Mouse (Mus musculus): ENCODE measurements around the gene Nags. TPM values are rescaled to one million over a fixed set of nuclear protein-coding genes. Genes with fewer than 3 reads are reported as not detected.
"Not testable (repeated sequence)": the region's sequence is repeated elsewhere in the genome, so short reads cannot be mapped to it uniquely, and the experiment has no call there.

The Nags gene
- total RNA-seq, 2 experiments from 2014 or later: not detected

GRCm38 (mm10) chr11:102158024-102158423 is 12.7 kb downstream of the Nags start:
- DNase-seq: not testable (repeated sequence)

GRCm38 (mm10) chr11:102159781-102160180 is 14.5 kb downstream of the Nags start:
- DNase-seq: no peak

DNA sequence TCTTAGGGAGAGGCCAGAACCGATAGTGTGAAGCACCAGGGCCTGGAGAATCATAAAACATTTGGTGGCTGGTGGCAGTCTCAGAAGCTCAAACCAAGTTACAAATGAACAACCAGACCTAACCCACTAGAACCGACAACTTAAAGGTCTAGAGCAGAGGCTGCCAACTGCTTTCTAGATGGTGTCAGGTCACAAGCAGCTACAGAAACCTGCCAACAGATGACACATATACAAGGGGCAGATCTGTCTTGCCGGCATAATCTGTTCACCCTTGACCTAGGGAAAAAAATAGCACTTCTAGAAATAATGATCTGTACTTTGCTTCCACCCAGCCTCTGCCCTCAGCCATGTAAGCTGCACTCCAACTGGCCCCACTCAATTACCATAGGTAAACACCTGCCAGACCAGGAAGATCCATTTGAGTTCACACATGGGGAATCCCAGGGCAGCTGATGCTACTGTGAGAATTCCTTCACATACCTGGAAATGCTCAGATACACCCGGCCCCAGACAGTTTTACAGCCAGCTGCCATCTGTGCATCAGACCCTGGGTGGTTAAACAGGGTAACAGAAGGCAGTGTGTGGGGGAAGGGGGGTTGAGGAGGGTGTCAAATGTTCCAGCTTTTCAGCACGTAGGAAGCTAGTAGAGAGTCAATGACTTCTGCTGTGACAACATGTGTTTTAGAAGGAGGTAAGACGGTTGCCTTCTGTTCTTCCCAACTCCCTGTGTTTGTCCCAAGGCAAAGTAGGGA is 20.8 kb downstream of the Nags start:
- DNase-seq: peak; percentile 28

GRCm38 (mm10) chr11:102167539-102167938 is 22.2 kb downstream of the Nags start:
- no peak for DNase-seq

GRCm38 (mm10) chr11:102168689-102169088 is 23.4 kb downstream of the Nags start:
- DNase-seq: no peak

GRCm38 (mm10) chr11:102179836-102180235 is 34.5 kb downstream of the Nags start:
- DNase-seq: no peak

DNA sequence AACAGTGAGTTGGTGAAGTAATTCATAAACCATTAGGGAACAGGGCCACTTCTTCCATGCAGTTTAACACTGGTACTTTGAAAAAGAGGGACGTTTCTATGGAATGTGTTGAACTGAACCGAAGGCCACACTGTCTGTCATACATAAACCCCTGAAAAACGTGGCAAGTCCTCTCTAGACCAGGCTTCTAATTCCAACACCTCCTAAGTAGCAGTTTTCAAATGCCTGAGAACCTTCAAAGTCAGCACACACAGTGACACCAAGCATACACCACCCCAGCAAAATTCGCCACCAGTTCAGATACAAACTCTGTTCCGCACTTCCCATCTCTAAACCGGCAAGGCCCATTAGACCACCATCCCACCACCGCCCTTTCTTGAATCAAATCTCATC is 38.9 kb downstream of the Nags start:
- no peak for DNase-seq

GRCm38 (mm10) chr11:102184646-102185495 is 39.6 kb downstream of the Nags start, which contains the start of gene Lsm12:
Gene Lsm12, minus strand, starts transcription at chr11:102185296.
- peak; percentile 93 for DNase-seq

DNA sequence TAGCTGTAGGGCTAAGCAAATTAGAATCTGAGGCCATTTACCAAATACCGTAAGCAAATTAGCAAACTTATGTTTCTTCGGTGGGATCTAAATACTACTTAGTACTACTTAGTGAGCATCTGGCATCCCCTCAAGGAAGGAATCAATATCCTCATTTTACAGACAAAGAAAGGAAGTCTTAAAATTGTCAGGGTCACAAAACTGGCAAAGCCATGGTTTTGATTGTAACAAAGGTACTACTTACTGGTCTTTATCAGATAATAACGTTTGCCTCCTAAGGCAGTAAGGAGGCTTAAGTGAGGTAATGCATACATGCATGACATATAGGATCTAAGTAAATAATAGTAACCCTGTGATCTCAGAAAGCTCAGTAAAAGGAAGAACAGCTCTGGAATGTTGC is 40.4 kb downstream of the Nags start:
- no peak for DNase-seq

DNA sequence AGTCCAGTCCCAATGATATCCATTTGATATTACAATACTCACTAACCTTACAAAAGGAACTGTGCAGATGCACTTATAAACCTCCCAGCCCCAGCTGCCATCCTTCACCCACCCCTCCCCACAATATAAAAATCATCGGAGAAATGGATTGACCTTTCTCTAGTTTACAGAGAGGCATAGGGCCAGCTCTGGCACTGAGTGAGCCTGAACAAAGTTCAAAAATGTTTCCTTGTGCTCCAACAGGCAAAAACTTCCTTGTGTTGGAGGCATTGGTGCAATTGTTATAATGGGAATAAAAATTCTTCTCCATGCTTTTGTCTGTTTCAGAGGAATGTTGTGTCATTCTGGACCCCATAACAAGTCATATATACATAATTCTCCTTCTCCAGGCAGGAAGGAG is 40.9 kb downstream of the Nags start:
- no peak for DNase-seq

- no peak for DNase-seq
These were observed 43.7 kb downstream of the Nags start for GRCm38 (mm10) chr11:102188980-102189379.

GRCm38 (mm10) chr11:102189461-102190436 is 44.4 kb downstream of the Nags start, which contains the start of gene G6pc3:
Gene G6pc3, plus strand, starts transcription at chr11:102189620.
- peak; percentile 89 for DNase-seq

DNA sequence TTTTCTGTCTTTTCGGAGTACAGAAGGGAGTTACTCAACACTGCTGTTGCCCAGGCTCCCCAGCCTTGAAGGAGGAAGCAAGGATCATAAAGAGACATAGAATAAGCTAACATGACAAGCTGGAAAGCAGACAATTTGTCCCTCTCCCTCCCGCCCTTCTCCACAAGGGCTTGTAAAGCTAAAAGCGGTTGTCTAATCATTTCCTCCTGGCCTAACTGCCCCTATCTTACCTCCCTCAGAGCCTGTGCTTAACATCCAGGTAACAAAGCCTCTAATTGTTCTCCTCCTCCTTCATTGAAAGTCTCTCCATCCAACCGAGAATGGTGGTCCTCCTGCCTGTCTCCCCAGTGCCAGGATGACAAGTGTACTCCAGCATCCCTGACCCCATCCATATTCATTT is 45.5 kb downstream of the Nags start:
- no peak for DNase-seq

- DNase-seq: no peak
These were observed 48.5 kb downstream of the Nags start for GRCm38 (mm10) chr11:102193657-102194440.

DNA sequence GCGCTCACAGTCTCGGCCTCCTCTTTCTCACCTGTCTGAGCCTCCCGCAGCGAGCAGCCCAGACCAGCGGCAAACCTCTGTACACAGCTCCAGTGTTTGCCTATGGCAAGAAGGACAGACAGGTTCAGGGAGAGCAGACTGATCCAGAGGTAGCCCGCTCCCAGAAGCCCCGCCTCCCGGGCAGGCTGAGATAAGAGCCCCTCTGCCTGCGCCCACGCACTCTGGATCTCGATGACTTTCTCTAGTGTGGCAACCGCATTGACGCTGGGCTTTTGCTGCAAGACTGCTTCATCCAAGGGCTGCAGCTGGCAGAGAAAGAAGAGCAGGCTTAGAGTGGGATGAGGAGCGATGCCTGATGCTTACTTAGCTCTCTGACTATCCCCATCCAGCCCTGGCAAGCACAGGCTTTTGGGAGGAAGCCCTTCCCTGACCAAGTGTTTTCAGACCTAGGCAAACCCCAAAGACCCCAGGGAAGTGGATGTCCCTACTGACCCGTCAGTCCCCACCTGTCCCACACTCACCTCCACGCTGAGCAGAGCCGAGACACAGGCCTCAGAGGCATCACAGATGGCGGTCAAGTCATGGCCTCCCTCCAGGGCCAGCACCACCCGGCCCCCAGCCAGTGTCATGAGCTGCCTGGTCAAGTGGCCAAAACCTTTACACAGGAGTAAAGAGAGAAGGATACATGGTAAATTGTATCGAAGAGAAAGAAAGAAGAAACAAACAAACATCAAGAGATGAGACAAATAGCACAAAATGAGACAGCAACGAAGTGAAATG is 50.9 kb downstream of the Nags start:
- no peak for DNase-seq

GRCm38 (mm10) chr11:102198245-102198644 is 52.9 kb downstream of the Nags start:
- no peak for DNase-seq
